Mouse (Mus musculus) layer of hippocampus, postnatal 10 days (tissue): ENCODE results near the gene Fis1. TPM values are rescaled to one million over a fixed set of nuclear protein-coding genes. Genes with fewer than 3 reads are reported as not detected.
"Not testable (repeated sequence)": the region's sequence is repeated elsewhere in the genome, so short reads cannot be mapped to it uniquely, and the experiment has no call there.

Experiments used
- DNase-seq, 2 experiments: peaks; one replicate each; pipeline ENCODE4 v3.0.0; 2021; ENCODE audit warnings: low spot score in 2 of 2
- total RNA-seq, 2 experiments: library from RNA; stranded (reverse); gene quantifications; 2 replicates each; pipeline ENCODE4 v1.2.3; 2021

The Fis1 gene
- total RNA-seq, 2 experiments from 2014 or later, result 196 to 209 TPM

DNA sequence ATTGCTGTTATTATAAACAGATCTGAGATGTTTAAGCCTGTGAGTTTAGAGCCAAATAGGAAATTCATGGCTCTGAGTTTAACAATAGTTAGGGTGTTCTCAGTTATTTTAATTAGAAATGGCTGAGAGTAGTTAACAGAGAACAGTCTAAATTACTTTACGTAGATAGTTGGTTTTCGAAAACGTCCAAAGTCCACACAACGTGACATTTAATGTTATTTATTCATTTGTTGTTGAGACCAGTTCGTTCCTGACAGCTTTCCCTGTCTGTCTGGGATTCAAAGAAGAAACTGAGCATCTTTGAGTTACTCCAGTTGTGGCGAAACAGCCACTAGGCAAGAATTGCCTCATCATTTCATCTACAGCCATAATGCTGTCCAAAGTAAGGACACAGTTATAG is 13.0 kb upstream of the Fis1 start:
- DNase-seq, result not testable (repeated sequence)

GRCm38 (mm10) chr5:136940845-136941560 is 12.1 kb upstream of the Fis1 start:
- DNase-seq, result no peak

- DNase-seq, result no peak
Measured at GRCm38 (mm10) chr5:136942781-136943180, 10.3 kb upstream of the Fis1 start.

DNA sequence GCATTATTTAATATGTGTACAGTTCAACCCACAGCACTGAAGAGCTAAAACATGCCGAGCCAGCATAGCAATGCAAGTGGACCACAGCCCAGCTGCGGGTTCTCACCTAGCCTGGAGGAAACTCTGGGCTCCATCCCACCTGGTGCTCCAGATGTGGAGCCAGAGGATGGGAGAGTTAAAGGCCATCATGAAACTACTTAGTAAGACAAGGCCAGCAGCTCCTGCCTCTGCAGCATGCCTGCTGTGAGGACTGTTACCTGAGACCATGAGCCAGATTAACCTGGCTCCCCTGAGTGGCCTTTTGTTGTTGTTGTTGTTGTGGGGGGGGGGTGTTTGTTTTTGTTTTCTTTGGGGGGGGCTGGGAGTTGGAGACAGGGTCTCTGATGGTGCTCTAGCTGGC is 9.7 kb upstream of the Fis1 start:
- no peak for DNase-seq

- DNase-seq, result no peak
Measured at GRCm38 (mm10) chr5:136945084-136945483, 8.0 kb upstream of the Fis1 start.

DNA sequence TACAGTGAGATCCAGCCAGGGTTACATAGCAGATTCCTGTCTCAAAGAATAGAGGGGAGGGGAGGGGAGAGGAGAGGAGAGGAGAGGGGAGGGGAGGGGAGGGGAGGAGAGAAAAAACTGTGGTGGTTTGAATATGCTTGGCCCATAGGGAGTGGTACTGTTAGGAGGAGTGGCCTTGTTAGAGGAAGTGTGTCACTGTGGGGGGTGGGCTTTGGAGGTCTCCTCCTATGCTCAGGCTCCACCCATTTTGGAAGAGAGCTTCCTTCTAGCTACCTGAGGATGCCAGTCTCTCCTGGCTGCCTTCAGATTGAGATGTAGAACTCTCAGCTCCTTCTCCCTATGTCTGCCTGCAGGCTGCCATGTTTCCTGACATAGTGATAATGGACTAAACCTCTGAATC is 5.2 kb upstream of the Fis1 start:
- no peak for DNase-seq

DNA sequence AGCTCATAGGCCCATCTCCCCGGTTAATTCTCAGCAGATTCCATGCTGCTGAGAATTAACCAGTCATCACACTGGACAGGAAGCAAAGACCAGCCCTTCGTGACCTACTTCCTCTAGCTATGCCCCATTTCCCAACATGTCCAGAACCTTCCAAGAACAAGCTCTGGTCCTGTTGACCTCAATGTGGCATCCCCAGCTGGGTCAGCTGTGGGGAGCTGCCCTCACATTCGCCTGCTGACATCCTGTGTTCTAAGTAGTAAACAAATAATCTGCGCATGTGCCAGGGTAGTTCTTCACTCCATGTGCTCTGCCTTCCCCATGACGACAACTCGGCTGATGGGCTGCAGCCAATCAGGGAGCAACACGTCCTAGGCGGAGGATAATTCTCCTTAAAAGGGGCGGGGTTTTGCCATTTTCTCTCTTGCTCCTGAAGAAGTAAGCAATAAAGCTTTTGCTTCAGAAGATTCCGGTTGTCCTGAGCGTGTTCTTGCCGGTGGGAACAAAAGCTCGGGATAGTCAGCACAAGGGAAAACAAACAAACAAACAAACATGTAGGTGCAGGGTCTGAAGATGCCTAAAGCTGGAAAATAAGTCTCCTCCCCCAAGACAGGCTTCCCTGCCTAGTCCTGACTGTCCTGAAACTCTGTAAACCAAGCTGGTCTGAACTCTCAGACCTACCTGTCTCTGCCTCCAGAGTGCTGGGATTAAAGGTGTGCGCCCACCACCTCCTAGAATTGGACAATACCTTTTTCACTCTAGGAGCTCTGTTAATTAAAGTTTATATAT is 3.3 kb upstream of the Fis1 start:
- not testable (repeated sequence) for DNase-seq

- no peak for DNase-seq
Measured at GRCm38 (mm10) chr5:136950521-136950920, 2.6 kb upstream of the Fis1 start.

GRCm38 (mm10) chr5:136952153-136952552 is 922 bp upstream of the Fis1 start:
- no peak for DNase-seq

DNA sequence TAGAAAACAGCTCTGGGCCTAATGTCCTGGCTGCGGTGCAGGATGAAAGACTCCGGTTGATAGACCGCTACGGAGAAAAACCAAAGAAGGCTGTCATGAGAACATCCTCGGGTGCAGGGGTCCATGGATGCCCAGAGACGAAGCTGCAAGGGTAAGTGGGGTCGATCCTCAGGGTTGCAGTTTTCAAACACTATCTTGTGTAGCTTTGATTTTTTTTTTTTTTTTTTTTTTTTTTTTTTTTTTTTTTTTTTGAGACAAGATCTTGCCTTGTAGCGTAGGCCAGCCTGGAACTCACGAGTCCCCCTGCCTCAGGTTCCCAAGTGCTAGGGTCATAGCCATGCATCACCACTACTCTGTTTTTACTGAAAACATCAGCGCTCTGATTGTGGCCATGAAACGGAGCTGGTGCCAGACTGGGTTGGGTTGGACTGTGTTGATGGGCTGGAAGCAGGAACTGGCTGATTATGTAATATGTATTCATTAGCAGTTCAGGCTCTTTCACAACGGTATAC is 421 bp downstream of the Fis1 start:
- DNase-seq, result peak; percentile 33 to 40

DNA sequence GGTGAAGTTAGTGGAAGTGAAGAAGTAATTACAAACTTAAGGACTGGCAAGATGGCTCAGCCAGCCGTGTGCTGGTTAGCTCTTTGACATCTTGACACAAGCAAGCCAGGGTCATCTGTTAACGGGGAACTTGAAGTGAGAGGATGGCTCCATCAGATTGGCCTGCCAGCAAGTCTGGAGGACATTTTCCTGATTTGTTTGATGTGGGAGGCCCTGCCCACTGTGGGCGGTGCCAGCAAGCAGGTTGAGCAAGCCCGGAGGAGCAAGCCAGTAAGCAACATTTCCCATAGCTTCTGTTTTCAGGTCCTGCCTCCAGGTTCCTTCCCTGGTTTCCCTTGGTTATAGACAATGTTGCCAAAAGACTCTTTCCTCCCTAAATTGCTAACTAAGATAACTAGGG is 2.5 kb downstream of the Fis1 start:
- DNase-seq, result no peak

DNA sequence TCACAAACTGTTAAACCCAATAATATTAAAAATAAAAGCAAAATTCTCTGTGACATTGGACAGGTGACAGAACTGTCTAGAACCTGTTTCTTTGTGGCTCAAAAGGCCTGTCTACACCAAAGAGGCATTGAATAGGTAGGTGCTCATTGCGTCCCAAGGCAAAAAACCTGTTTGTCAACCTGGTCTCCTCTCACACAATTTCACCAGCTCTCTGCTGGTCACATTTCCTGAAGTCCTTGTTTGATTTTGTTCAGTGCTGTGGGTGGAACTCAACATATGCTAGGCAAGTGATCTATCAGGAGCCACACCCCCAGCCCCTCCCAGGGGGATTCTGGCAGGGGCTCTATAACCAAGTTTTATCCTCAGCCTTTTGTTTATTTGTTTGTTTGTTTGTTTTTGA is 4.2 kb downstream of the Fis1 start:
- DNase-seq, result no peak

DNA sequence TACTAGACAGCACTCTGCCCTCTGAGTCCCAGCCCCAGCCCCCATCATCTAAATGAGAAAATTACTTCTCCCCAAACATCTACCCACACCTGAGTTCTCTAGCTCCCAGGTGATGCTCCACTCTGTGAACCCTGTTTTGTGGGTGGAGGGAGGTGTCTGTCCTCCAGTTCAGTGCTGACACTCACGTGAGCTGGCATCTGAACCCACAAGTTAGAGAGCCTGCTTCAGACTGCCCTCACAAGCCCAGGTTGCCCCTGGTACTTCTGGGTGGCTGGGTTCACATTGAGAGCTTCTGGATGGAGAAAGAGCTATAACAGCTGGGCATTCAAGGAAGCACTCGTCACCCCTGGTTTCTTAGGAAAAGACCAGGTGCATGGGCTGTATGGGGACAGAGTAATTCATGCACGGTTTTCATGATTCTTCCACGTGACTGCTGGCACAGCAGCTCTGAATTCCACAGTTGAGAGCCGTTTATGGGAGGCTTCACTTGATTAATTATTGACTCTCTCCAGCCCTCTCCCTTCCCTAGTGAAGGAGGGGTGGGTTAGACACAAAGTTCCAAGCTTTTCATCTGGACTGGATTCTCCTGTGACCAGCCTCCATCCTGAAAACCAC is 6.0 kb downstream of the Fis1 start:
- no peak for DNase-seq

GRCm38 (mm10) chr5:136960053-136960452 is 7.0 kb downstream of the Fis1 start:
- DNase-seq, result no peak

DNA sequence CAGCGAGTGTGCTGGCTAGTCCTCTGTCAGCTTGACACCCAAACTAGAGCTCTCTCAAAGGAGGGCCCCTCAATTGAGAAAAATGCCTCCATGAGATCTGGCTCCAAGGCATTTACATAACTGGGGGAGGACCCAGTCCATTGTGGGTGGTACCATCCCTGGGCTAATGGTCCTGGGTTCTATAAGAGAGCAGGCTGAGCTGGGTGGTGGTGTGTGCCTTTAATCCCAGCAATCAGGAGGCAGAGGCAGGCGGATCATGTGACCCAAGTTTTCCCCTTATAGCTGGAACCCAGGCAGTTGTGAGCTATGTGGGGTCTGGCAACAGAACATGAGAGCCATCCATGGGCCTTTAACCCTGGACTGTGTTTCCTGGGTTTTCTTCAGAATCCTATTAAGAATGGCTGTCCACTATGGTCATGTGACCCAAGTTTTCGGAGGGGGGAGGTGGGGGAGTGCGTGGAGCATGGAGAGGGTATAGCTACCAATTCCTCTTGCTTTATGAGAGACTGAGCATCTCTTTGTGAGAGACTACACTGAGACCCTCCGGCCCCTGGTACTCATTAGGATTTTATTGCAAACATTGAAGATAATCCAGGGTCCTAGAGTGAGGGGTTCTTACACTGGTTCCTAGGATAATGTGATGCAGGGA is 8.4 kb downstream of the Fis1 start:
- DNase-seq, result no peak

- DNase-seq, result peak; percentile 84 to 89
Measured at GRCm38 (mm10) chr5:136961983-136962461, 8.9 kb downstream of the Fis1 start.

GRCm38 (mm10) chr5:136962501-136962900 is 9.4 kb downstream of the Fis1 start:
- DNase-seq, result peak; percentile 84 to 86

- no peak for DNase-seq
Measured at GRCm38 (mm10) chr5:136962966-136963540, 10.0 kb downstream of the Fis1 start.

DNA sequence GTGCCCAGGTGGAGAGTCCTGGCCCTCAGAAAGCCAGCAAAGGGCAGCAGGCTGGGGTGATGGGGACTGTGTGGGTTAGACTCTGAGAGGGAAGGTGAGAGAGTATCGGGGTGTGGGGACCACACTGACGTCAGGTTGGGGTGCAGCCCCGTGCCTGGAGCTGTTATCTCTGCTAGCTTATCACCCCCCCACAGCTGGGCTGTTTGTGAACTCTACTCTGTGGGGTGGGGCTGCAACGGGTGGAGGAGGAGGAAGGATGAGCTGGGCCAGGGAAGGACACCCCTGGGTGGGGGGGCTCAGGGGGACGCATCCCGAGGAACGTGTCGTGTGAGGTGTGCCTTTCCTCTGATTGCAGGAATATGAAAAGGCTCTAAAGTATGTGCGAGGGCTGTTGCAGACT is 12.1 kb downstream of the Fis1 start:
- no peak for DNase-seq

- DNase-seq, result no peak
Measured at GRCm38 (mm10) chr5:136965686-136966085, 12.6 kb downstream of the Fis1 start.

DNA sequence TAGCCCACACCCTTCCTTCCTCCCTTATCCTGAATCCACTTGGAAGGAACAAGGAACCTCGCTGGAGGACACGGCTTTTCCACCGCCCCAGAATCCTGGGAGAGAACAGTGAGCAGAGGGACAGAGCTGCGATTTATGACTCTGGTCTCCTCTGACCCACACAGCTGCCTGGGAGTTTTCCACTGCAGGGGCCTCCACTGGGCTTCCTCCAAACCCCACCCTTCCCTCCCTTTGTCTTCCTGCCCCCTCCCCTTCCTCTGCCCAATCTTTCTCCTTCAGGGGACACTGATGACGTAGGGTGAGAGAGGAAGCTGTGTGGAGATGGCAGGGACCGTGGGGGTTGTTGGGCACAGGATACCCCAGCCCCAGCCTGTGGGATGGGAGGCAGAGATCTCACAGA is 13.3 kb downstream of the Fis1 start, which contains the start of gene Cldn15:
Cldn15 (plus strand) TSS at position 286 of the 400 bp plus-strand sequence.
- DNase-seq, result no peak
